Mouse (Mus musculus): ENCODE measurements around the gene Ccdc162. TPM values are rescaled to one million over a fixed set of nuclear protein-coding genes. Genes with fewer than 3 reads are reported as not detected.

The Ccdc162 gene
- polyA plus RNA-seq, 1 experiment from 2014 or later, result 0.20 TPM

- Histone ChIP-seq H3K9ac (no peak overlapping the region), H3K9me3 (ENCODE audit: low read depth, low read length) (no peaks in the 10 kb centered on the region), H3K4me3 (ENCODE audit: low read depth, low read length) (no peak overlapping the region), H3K4me1 (ENCODE audit: insufficient read depth) (no peaks in the 10 kb centered on the region), H3K36me3 (ENCODE audit: insufficient read depth) (no peaks in the 10 kb centered on the region), H3K4me2 (no peak overlapping the region), H3K27me3 (ENCODE audit: insufficient read depth, low read length) (no peaks in the 10 kb centered on the region), H3K27ac (ENCODE audit: low read depth) (no peak overlapping the region)
- no peak for TF ChIP-seq CTCF (IDR thresholded peaks at IDR 0.05; ENCODE audit: low read depth)
- no peak for ATAC-seq (ENCODE audit: insufficient read depth)
- 45% methylated on average over 11 of the region's 11 CpGs for WGBS
- DNase-seq, result peak; percentile 35
Measured at GRCm38 (mm10) chr10:41697040-41697439, 19.4 kb downstream of the Ccdc162 start.

DNA sequence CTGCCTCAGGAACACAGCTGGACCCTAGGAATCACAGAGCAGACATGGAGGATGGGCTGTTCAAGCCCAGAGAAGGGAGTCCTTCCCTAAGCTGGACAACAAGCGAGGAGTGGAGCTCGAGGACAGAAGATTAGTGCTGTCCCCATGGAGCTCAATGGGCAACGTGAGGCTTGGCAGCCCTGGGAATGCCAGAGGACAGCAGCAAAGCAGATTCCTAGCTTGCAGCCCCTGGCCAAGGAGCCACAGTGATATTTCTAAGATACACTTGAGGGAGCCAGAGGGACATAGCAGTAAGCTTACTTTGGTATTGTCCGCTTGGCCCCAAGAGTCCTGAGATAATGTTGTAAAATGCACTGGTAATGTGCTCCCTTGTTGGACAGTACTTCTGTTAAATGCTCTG, 25.5 kb downstream of the Ccdc162 start:
- no peak for DNase-seq
- no peak overlapping the region for H3K4me3 ChIP-seq (ENCODE audit: low read depth, low read length)
- H3K4me1 ChIP-seq (ENCODE audit: insufficient read depth), result no peaks in the 10 kb centered on the region
- H3K9me3 ChIP-seq (ENCODE audit: low read depth, low read length), result no peaks in the 10 kb centered on the region
- no peak for TF ChIP-seq CTCF (IDR thresholded peaks at IDR 0.05; ENCODE audit: low read depth)
- H3K27me3 ChIP-seq (ENCODE audit: insufficient read depth, low read length), result no peaks in the 10 kb centered on the region
- H3K9ac ChIP-seq, result no peak overlapping the region
- H3K27ac ChIP-seq (ENCODE audit: low read depth), result no peak overlapping the region
- H3K4me2 ChIP-seq, result no peak overlapping the region
- 70% methylated on average over 4 of the region's 4 CpGs for WGBS
- ATAC-seq (ENCODE audit: insufficient read depth), result no peak
- H3K36me3 ChIP-seq (ENCODE audit: insufficient read depth), result no peaks in the 10 kb centered on the region

DNA sequence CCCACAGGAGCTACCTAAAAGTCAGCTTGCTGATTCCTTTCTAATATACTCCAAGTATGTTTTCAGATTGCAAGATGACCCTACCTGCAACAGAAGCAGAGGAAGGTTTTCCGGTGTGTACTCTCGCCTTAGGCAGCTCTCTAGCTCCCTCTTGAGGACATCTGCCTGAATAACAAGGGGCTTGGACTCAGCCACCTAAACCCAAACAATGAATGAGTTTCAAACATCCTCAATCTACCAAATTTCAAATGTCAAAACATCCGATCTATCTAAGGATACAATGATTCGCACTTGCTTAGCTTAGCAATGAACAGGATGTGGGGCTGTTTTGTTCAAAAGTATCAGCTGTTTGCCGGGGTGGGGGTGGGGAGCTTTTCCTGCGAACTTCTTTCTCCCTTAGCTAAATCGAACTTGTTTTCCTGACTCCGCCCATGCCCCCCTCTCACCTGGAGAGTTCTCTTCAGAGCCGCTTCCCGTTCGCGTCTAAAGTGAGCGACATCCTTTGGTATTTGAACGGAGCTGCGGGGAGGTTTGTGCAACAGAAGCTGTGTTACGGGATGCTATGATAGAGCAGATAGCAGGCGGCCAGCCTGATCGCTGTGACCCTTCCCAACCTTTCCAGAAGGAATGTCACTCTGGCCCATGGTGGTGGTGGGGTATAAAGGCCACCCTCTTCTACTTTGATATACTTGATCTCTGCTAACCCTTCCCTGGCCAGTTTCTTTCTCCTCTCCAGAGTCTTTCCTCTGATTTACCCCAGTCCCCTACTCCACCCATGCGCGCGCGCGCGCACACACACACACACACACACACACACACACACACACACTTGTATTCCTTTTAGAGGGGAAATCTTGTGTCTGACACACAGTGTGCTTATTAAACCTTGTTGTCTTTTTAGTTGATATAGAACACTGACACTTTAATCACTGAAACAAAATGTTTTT, 26.2 kb downstream of the Ccdc162 start:
- H3K36me3 ChIP-seq (ENCODE audit: insufficient read depth), result no peaks in the 10 kb centered on the region
- WGBS, result 21% methylated on average over 24 of the region's 24 CpGs

DNA sequence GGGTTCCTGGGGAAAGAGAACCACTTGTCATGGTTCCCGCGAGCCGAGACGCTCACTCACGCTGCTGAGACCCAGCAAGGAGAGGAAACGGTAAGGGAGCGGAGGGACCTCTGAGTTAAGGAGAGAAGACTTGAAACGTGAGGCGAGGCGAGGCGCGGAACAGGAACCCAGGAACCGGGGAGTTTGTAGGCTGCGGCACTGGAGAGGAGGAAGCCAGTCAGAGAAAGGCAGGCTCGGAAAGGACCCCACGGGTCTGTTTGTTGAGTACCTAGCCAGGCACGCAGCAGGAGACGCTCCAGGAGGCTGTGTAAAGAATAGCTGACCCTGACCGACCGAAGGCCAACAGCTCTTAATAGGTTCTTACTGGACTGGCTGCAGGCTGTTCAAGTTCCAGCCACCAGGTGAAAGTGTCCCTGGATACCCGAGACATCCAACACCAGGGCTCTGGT, 31.9 kb downstream of the Ccdc162 start:
- peak overlapping the region; percentile 16; the same call in 1 of the 2 replicates for H3K4me3 ChIP-seq (ENCODE audit: low read depth, low read length)
- ATAC-seq (ENCODE audit: insufficient read depth), result no peak
- no peaks in the 10 kb centered on the region for H3K36me3 ChIP-seq (ENCODE audit: insufficient read depth)
- H3K9ac ChIP-seq, result peak overlapping the region; percentile 26; the same call in 1 of the 2 replicates
- TF ChIP-seq CTCF (IDR thresholded peaks at IDR 0.05; ENCODE audit: low read depth), result peak; percentile 38; the same call in 1 of the 2 replicates
- no peaks in the 10 kb centered on the region for H3K27me3 ChIP-seq (ENCODE audit: insufficient read depth, low read length)
- no peaks in the 10 kb centered on the region for H3K9me3 ChIP-seq (ENCODE audit: low read depth, low read length)
- H3K4me1 ChIP-seq (ENCODE audit: insufficient read depth), result no peaks in the 10 kb centered on the region
- peak; percentile 40 for DNase-seq
- 3% methylated on average over 21 of the region's 21 CpGs for WGBS
- H3K27ac ChIP-seq (ENCODE audit: low read depth), result no peak overlapping the region
- peak overlapping the region; percentile 53 for H3K4me2 ChIP-seq

More for the DNA sequence above, 26.2 kb downstream of the Ccdc162 start:
- Histone ChIP-seq H3K4me3 (ENCODE audit: low read depth, low read length) (peak overlapping the region; percentile 38), H3K4me1 (ENCODE audit: insufficient read depth) (no peaks in the 10 kb centered on the region), H3K27ac (ENCODE audit: low read depth) (no peak overlapping the region), H3K9ac (peak overlapping the region; percentile 30), H3K9me3 (ENCODE audit: low read depth, low read length) (no peaks in the 10 kb centered on the region), H3K27me3 (ENCODE audit: insufficient read depth, low read length) (no peaks in the 10 kb centered on the region), H3K4me2 (peak overlapping the region; percentile 70)
- DNase-seq (peak; percentile 90), ATAC-seq (ENCODE audit: insufficient read depth) (peak; percentile 62; the same call in 1 of the 2 replicates)
- peak; percentile 88 for TF ChIP-seq CTCF (IDR thresholded peaks at IDR 0.05; ENCODE audit: low read depth)

DNA sequence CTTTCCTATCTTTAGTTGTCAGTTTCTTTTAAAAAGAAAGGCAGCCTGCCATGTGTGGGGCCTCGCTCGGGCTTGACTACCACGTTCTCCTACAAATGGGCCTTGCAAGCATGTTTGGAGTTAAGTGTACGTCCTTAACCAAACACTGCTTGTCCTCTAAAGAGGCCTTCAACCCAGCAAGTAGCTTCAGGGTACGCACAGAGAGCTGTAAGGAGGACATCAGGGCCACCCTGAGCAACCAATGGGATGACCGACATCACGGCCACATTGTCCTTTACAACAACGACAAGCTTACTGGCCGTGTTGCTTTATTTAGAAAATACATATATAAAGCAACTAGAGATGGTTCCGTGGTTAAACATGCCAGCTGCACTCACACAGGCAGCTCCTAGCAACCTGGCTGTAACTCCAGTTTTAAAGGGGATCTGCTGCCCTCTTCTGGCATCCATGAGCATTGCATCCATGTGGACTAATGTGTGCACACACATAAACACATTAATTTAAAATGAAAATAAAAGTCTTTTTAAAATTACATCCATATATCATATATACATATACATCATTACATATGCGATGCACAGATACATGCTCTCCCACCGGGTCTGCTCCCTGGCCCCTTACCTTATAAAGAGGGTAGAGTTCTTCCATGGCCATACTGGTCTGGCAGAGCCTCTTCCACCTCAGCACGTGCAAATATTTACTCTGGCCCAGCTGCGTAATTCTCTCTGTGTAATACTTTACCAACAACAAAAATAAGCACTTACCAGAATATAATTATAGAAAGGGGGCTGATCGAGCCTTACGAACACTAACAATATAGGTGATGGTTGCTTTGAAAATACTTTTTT, 33.7 kb downstream of the Ccdc162 start:
- no peak overlapping the region for H3K4me3 ChIP-seq (ENCODE audit: low read depth, low read length)
- peak; percentile 94 for TF ChIP-seq CTCF (IDR thresholded peaks at IDR 0.05; ENCODE audit: low read depth)
- peak; percentile 60 for ATAC-seq (ENCODE audit: insufficient read depth)
- H3K27me3 ChIP-seq (ENCODE audit: insufficient read depth, low read length), result no peaks in the 10 kb centered on the region
- no peaks in the 10 kb centered on the region for H3K36me3 ChIP-seq (ENCODE audit: insufficient read depth)
- no peaks in the 10 kb centered on the region for H3K4me1 ChIP-seq (ENCODE audit: insufficient read depth)
- no peak overlapping the region for H3K27ac ChIP-seq (ENCODE audit: low read depth)
- 24% methylated on average over 16 of the region's 16 CpGs for WGBS
- DNase-seq, result peak; percentile 96
- H3K9ac ChIP-seq, result no peak overlapping the region
- H3K4me2 ChIP-seq, result no peak overlapping the region
- no peaks in the 10 kb centered on the region for H3K9me3 ChIP-seq (ENCODE audit: low read depth, low read length)

DNA sequence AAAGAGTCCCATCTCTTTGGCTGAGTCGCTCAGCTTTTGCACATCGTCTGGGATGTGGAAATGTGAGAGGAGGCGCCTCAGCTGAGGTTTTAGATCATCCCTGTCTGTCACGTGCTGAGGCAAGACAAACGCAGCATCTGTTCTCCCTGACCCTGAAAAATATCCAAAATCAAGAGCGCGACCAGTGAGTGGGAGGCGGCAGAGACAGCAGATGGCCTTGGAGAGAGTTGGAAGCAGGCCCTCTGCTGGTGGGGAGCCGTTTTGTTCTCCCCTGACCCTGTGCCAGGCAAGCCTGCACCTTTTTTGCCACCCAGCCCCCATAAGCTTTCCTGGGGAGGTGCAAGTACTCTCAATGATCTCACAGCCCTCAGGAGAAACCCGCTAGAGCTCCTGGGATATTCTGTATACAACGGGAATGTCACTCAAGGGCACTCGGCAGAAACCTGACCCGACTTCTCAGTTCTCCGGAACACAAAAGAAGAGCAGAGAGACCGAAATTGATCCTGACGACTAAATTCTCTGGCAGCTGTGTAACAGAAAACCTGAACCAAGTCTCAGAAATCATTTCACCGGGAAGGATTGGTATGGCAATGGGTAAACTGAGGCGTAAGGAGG, 37.6 kb downstream of the Ccdc162 start:
- Histone ChIP-seq H3K27me3 (ENCODE audit: insufficient read depth, low read length) (no peaks in the 10 kb centered on the region), H3K36me3 (ENCODE audit: insufficient read depth) (no peaks in the 10 kb centered on the region), H3K4me3 (ENCODE audit: low read depth, low read length) (no peak overlapping the region), H3K9me3 (ENCODE audit: low read depth, low read length) (no peaks in the 10 kb centered on the region), H3K4me1 (ENCODE audit: insufficient read depth) (peaks cover 6% of the 10 kb centered on the region; the same call in 1 of the 2 replicates), H3K9ac (no peak overlapping the region), H3K27ac (ENCODE audit: low read depth) (no peak overlapping the region), H3K4me2 (peak overlapping the region; percentile 47)
- DNase-seq (peak; percentile 81), ATAC-seq (ENCODE audit: insufficient read depth) (peak; percentile 43)
- WGBS, result 18% methylated on average over 18 of the region's 18 CpGs
- TF ChIP-seq CTCF (IDR thresholded peaks at IDR 0.05; ENCODE audit: low read depth), result peak; percentile 80

Data from lung, embryonic 14.5 days (tissue).